Mouse (Mus musculus): ENCODE measurements at regions not wholly inside any gene's neighbourhood (a gene's known extent, or its start where the extent isn't known, plus 50 kb on each side); places are given as distances from the start of the nearest gene placed in this dataset.

DNA sequence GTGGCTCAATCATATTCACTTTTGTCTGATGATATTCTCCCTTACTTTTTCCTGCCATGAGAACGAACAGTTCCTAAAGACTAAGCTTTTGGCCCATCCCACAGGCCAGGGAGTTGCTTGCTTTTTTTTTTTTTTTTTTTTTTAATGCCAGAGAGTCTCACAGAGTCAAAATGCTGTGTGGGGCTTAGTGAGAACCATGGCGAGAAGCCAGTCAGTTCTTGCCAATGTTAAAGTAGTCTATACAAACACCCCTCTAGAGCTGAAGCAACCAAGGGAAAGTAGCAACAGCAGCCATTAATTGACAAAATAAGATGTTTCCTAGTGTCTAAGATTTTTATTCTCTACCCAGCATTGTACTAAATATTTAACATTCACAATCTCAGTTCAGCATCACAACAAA is 441.2 kb downstream of the Rfpl4b start:
- TF ChIP-seq POLR2A (IDR thresholded peaks at IDR 0.05; ENCODE audit: low read depth, low read length) (no peak), CTCF (conservative IDR thresholded peaks at IDR 0.05; ENCODE audit: insufficient read depth, insufficient read length, low read depth, low read length) (no peak)

Data from kidney, adult 2 months (tissue).